Mouse (Mus musculus) ES-Bruce4 (cell line): ENCODE results near the gene Map7d1.

Experiments
- CTCF ChIP-seq: IDR thresholded peaks from one replicate; pipeline ENCODE4 v1.8.1; 2011; ENCODE audit warnings: low read depth, low read length
- EP300 ChIP-seq: IDR thresholded peaks from 2 replicates; pipeline ENCODE4 v1.6.1; 2011; ENCODE audit warnings: low read depth, low read length; ENCODE audit not compliant: insufficient read depth
- POLR2A ChIP-seq: IDR thresholded peaks from one replicate; pipeline ENCODE4 v1.8.1; 2011; ENCODE audit warnings: low read length; ENCODE audit not compliant: insufficient read depth

DNA sequence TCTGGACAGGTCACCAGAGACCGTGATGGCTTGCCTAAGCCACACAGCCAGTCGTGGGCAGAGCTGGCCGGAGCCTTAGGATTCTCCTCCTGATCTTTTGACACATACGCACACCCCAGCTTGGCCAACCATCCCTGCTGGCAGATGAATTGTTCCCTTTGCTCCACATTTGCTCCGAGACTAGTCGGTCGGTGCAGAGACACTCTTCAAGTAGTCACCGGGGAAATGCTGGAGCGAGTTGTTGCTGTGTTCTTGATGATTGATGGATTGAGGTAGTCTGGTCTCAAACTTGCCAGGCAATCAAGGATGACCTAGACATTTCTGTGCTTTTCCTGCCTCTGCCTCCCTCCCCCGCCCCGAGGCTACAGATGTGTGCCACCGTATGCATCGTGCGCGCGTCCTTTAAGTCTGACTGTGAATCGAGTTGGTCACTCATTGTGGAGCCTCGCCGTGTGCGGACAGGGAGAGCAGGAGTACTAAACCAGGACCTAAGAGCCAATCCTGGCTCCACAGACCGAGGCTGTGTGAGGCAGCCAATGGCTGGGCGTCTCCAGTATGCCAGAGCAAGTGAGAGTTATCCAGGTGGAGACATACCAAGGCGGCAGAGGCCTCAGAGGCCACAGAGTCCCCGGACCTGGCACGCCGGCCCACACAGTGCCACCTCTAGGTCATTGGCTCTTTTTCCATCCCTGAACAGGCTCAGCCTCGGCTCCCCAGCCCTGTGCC lies 45.6 kb upstream of the Map7d1 start:
- TF ChIP-seq POLR2A (no peak), CTCF (no peak), EP300 (no peak)
